Mouse (Mus musculus): ENCODE measurements at regions not wholly inside any gene's neighbourhood (a gene's known extent, or its start where the extent isn't known, plus 50 kb on each side); places are given as distances from the start of the nearest gene placed in this dataset.

DNA sequence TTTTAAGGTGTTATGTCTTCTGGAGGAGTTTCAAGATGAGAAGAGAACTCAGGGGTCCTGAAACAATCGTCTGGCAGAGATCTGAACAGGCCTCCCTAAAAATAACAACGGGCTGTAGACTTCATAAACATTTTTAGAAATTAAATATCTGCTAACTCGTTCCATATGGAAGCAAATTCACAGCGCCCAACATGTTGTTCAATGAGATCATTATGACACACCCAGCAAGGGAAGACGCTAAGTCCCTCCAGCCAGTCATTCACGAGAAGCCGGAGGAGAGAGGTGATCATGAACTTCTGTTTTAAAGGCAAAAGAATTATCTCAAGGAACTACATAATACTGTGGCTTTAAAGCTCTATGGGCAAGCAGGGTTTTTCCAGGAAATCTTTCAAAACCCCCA is 334.8 kb downstream of the Efna5 start:
- no peak for DNase-seq (ENCODE audit: low spot score in 2 of 2)

DNA sequence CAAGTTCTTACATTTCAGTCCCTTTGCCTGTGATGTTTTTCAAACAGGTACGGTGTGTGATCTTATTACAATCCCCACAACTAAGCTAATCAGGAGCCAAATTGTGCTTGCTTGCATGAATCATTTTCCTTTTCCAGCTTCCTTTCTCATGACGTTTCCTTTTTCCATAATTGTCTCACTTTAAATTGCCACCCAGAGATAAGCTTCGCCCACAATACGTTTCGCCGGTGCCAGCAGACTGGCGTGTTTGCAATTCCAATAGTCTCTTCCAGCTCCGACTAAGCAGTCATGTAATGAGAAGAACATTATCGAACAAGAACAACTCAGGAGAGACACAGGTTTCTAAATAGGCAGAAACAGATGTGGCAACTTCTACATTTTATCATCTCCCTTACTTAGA is 335.8 kb downstream of the Efna5 start:
- DNase-seq (ENCODE audit: low spot score in 2 of 2): peak; percentile 31 to 32

DNA sequence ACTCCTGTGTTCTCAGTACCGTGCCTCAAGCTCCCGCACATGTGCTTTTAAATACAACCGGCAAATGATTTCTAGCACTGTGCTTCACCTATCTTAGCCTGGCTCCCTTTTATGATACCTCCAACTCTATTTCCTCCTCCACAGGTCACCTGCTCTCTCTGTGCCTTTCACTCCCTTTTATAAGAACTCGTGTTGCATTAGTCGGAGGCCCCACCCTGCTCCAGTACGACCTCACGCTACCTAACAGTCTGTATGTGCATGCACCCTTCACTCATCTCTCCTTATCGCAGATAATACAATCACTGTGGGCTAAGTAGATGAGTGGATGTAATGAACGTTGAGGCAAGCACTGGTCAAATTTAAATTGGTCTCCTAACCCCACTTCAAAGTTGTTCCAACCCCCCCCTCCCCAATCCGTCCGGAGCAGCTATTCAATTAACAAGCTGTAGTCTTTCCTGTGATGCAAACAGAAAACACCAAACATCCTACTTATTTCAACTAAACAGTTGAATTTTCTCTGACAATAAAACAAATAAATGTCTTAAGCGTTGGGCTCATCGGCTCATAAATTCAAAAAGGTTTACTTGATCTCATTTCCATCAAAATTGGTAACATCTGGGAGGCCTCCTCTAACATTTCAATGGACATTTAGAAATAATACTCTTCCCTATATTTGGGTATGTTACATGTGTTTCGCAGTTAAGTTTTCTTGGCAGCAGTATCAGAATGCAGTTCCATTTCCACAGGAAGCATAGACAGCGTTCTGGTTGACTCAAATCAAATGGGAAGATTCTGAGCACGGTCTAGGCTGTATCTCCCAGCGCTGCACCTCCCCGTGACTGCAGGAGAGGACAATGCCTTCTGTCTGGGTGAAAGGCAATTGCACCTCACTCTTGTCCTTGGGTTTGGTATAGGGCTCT is 337.8 kb downstream of the Efna5 start:
- DNase-seq (ENCODE audit: low spot score in 2 of 2): no peak

DNA sequence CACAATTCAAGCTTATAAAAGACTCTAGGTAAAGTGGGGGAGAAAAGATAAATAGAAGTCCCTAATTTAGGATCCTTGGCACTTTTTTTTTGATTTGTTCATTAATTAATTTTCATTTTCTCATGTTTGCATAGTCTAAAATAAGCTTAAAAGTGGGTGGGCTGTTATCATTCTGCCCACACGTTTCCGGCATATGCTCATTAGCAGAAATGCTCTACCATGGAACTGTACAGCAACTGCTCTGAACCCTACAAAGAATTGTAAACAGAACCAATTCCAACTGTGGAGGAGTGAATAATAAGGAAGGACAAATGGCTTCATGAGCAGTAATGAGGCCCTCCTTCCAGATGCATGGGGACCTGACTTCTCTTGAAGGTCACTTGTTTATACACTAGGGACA is 351.2 kb downstream of the Efna5 start:
- DNase-seq (ENCODE audit: low spot score in 2 of 2): peak; percentile 7 to 22

DNA sequence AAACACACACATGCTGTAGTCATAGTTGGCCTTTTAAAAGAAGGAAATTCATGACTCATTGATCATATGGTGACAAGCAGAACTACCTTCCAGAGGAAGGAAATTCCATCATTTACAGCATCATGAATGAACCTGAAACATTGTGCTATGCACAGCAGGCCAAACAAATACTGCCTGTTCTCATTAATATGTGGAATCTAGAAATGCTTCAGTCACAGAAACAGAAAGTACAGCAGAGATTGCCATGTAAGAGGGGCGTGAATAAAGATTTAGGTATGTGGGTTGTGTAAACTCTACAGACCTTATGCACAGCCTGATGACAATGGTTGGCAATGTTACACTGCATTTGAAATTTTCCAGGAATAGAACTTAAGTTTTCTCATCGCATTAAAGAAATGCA is 353.6 kb downstream of the Efna5 start:
- DNase-seq (ENCODE audit: low spot score in 2 of 2): no peak

DNA sequence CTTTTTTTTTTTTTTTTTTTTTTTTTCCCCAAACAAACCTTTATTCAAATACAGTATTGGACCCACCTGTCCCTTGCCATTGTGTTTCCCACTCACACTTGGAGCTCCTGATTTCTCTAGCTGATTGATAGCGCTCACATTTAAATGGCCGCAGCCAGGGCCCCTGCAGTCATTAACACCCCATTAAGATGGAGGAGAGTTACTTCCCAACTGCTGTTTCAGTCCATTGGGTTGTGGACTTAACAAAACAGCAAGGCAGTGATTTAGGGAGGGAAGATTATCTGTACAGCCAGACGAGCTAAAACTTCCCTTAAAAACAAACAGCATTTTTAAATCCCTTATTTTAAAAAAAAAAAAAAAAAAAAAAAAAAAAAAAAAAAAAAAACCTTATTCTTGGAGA is 367.5 kb downstream of the Efna5 start:
- DNase-seq (ENCODE audit: low spot score in 2 of 2): no peak

DNA sequence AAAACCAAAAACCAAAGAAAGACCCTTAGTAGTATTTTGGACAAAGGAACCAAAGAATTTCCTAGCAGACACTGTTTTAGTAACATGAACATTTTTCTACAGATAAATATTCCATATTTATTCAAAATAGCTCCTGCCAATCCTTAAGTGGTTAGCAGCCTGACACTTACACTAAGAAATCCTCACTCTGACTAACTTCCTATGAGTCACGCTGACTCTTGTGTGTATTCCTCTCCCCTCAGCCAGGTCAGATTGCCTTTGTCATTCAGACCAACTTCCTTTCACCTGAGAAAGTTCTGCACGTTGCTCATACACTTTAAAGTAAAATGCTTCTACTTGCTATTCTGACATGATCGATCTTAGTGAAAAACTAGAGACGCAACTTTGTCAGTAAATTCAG is 370.9 kb downstream of the Efna5 start:
- no peak for DNase-seq (ENCODE audit: low spot score in 2 of 2)

DNA sequence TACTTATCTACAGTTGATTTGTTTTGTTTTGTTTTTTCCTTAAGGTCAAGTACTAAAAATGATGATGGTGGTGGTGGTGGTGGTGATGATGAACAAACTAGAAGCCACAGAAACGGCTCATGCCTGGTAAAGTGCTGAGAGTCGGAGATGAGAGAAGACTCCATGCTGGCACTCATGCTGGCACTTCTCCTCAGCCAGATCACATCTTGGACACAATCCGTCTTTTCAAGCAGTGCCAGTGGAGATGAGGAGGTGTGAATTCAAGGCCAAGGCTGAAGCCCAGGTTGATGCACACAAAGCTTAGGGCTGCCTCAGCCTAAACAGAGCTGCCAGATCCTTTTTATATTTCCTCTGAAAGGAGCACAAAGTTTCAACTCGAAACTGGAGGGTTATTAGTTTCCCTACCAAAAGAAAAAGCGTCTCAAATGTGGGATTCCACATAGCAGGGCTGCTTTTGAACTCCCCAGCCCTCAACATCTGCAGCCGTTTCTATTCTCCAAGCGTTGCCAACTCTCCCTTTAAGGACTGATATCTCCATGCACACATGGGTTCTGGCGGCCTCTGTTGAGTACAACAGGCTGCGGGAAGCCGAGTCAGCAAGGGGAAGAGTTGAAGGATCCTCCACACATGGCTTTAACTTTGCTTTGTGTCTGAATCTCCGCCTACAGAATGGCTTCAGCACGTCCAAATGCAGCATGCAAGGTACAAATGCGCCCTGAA is 373.2 kb downstream of the Efna5 start:
- no peak for DNase-seq (ENCODE audit: low spot score in 2 of 2)

DNA sequence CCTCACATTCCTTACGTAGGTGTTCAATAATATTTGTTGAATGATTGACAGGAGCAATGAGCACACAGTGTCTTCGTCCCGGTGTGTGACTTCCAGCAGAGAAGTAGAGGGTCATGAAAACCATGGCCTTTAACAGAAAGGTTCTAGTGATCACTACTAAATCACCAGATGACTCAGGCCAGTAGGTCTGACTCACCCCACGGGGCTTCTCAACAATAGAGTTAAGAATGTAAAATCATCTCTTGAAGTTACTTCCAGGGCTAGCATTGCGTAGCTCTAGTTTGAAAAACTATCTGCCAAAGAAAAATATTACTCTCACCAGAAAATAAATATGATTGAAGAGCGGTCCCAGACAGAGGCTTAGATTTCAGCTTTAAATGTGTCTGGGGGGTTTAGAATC is 376.4 kb downstream of the Efna5 start:
- DNase-seq (ENCODE audit: low spot score in 2 of 2): no peak

DNA sequence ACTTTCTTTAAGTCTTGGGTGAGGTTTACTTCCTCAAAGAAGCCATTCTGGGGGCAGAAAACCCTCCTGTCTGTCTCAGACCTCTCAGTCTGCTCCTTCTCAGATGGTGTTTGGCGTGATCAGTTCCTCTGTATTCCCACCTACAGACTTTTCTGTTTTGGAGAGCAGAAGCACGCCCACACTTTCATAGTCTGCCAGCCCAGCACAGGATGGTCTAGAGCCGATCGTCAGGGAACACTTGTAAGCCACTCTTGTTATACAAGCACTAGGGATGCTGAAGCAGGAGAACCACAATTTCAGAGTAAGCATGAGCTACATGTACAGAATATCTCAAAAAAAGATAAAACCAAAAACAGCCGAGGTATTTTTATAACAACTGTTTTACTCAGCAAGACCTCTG is 410.4 kb downstream of the Efna5 start:
- DNase-seq (ENCODE audit: low spot score in 2 of 2): peak; percentile 19 to 45

DNA sequence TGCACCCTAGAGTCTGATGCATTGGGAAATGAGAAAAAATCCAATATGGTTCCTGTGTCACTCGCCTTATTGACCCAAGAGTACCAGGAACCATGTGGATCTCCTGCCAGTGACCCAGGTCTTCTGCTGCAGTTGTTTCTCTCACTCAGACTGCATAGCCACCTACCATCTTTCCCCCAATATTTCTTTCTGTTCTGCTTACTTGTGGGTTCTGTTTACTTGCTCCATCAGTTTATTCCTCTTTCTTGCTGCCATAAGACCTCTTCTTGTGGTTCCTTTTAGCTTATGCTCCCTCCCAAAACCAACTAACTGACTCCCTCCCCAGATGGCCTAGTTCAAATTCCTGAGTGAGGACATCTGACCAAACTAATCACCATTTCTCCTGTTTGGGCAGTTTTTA is 411.8 kb downstream of the Efna5 start:
- no peak for DNase-seq (ENCODE audit: low spot score in 2 of 2)

DNA sequence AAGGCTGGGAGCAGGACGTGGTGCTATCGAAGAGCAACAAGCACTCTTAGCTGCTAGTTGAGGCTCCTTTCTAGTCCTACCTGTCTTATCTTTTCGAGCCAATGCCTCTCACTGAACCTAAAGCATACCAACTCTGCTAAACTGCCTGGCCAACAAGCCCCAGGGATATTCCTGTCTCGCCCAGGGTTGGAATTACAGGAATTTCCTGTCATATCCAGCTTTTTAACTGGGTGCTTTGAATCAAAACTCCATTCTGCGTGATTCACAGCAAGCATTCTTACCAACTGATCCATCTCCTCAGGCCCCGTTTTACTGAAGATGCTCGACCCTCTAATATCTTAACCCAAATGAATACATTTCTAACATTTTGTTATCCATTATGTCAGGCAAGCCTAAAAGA is 412.3 kb downstream of the Efna5 start:
- DNase-seq (ENCODE audit: low spot score in 2 of 2): no peak

DNA sequence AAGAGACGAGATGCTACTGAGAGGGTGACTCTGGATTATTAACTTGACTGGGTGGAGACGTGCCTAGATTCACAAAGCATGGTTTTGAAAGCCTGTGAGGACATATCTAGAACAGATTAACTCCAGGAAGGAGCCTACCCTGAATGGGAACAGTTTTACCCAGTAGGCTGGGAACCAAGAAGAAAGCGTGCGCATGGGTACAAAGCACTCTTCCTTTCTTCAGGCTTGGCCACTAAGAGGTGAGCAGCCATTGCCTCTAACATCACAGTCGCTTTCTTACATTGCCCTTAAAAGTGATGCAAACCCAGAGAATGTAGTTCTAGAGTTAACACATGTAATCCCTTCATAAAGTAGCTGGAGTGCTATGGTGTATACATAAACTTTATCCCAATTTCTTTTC is 414.0 kb downstream of the Efna5 start:
- no peak for DNase-seq (ENCODE audit: low spot score in 2 of 2)

DNA sequence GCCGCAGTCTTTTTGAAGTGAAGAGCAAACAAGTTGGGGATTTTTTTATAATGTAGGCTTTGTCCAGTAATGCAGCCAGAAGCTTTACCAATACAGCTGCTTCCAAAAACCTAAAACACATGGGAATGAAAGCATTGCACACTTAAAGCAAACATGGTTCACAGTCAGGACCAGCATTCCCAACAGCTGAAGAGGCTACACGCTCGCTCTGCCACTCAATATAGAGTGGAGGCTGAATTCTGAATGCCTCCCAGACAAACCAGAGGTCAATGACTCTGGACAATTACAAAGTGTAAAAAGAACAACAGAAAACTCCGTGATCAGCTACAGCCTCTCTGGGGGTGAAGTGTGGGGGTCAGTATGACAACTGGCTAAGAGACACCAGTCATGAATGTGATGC is 416.1 kb downstream of the Efna5 start:
- DNase-seq (ENCODE audit: low spot score in 2 of 2): no peak

DNA sequence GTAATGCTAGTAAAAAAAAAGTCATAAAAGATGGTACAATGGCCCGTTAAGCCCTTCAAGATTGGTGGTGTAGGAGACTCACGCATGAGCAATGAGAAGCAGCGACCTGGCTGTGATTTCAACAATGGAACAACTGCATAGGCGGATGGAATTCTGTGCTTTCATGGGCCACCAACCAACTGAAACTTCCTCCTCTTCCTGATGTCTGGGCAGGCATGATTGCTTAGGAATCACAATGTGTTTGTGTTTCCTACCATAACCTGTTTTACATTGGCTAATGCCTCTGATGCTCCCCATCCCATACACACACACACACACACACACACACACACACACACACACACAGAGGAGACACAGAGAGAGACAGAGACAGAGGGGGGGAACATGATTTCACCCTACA is 416.9 kb downstream of the Efna5 start:
- no peak for DNase-seq (ENCODE audit: low spot score in 2 of 2)

DNA sequence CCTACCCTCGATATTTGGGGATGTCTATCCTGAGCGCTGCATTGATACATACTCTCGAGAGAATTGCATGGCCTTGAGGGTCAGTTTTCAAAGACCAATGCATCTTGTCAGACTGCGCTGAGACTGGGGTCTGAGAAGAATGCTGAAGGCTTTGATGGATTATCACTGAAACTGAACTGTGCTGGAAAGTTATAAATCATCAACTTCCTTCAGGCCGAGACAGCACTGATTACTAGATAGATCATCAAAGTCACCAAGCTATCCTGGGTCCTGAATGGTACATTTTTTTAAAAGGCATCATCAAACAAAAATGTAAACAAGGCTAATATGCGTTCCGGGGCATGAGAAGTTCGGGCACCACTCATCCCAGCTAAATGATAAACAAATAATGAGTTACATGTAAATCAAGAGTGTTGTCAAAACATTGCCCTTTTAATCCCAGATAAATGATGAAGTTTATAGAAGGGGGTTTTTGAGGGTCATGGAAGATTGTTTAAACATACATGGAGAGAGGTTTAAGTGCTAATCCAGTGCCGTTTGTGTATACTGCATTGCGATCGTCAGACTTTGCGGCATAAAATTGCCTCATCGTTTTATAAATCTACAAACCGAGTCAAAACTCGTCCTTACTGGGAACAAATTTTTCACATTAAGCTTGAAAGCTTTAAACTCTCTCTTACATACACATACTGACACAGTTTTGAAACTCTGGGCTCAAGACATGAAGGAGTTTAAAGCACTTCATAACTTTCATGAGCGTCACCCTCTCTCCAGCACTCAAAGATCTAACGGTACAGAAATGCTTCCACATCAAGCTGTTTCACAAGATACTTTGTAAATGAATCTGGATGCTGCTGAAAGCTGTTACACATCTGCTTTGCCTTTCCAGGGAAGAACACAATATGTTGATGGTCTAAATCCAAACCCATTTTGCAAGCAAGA is 419.5 kb downstream of the Efna5 start:
- no peak for DNase-seq (ENCODE audit: low spot score in 2 of 2)

DNA sequence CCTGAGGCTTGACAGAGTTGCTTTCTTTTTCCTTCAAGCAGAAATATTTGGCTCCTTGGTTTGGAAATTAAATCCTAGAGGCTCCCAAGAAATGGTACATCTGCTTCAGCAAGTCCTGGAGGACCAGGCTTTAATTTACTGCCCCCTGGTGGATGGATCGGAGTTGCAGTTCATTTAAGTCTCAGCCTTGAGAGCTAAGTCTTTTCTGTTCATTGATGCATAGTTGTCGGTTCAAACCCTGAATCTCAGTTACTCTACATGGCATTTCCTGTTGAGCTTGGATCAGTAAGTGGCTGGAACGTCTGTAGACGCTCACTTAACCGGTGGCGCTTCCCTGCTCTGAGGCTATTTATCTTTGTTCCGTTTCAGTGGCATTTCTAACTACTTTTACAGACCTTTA is 422.2 kb downstream of the Efna5 start:
- peak; percentile 16 to 63 for DNase-seq (ENCODE audit: low spot score in 2 of 2)

DNA sequence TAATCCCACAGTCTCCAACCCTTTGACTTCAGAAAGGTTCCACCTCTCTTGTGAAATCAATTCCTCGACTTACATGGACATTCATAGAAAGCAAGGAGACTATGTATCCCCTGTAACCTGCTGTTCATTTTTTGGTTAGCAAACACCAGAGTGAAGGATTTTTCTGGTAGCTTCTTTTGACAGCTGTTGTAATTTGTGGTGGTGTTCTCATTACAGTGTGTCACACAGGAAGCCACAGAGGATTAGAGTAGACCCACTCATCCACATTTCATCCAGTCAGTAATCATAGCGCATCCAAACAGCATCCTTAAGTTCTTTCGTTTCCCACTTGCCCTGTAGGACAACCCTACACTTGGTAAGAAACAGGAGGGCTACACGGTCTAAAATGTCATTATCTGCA is 443.1 kb downstream of the Efna5 start:
- no peak for DNase-seq (ENCODE audit: low spot score in 2 of 2)

DNA sequence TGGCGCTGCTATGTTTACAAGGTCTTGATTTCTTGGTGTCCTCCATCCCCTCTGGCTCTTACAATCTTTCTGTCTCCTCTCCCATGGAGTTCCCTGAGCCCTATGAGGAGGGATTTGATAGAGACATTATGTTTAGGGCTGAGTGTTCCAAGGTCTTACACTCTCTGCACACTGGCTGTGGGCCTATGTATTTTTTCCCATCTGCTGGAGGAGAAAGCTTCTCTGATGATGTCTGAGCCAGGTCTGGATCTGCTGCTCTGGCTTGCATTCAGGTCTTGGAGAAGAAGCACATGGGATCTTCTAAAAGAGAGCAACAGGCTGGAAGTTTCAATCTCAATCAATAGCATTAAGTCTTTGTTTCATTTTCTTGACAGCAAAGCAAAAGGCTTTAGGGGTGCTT is 445.1 kb downstream of the Efna5 start:
- no peak for DNase-seq (ENCODE audit: low spot score in 2 of 2)

DNA sequence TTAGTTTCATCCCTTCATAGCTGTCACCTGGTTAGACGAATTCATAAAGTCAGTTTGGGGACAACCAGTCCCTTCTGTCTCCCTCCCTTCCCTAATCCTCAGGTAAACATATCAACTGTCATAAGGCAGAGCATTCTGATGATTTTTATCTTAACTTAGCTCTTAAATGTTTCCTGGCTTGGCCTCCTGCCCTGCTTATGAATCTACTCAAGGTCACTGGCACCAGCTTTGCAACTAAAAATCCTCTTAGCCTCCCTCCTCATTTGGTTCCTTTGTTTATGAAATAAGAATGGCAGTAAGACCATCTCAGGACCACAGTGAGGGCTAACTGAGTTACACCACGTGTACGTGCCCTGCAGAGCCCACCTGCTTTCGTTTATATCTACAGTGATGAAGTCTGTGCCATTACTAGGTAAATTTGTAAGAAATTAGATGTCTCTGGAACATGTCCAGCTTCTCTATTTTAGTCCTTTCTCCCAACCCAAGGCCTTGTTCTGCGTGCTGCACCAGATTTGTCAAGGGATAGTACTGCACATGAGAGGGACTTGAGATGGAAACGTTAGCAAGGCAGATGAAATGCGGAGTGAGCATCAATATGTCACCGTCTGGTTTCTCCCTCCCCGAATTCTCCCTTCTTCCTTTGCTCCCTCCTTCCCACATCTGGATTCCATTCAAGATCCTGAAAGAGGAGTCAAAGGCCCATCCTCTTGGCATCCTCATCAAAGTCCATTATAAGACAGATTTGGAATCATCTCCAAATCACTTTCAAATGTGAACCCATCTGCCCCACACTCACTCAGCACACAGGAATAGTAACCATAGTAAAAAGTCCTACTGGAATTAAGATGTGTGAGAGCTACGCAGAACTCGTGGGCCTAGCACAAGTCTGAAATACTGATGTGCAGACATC is 457.4 kb downstream of the Efna5 start:
- DNase-seq (ENCODE audit: low spot score in 2 of 2): no peak

DNA sequence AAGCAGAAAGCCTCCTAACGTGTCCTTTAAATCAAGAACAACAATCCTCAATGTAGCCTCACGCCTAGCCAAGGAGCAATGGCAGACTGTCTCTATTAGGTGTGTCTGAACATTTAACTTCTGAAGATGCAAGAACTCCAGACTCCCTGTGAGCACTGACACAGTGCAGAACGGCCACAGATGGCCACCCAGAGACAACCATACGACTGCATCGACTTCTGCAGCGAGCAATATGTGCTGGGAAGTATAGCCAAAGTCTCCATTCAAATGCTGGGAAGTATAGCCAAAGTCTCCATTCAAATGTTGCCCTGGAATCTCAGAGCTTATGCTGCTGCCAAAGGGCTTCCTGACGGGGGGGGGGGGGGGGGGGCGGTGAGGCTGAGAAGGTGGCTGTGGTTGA is 463.5 kb downstream of the Efna5 start:
- DNase-seq (ENCODE audit: low spot score in 2 of 2): no peak

Measured in layer of hippocampus, adult 8-10 months (tissue).